Mouse (Mus musculus) limb, embryonic 12.5 days (tissue): Measurements from ENCODE around the gene Timp3. TPM values are rescaled to one million over a fixed set of nuclear protein-coding genes. Genes with fewer than 3 reads are reported as not detected.
"Not testable (repeated sequence)": the region's sequence is repeated elsewhere in the genome, so short reads cannot be mapped to it uniquely, and the experiment has no call there.

ENCODE experiments used
- ATAC-seq: fragments of 200-750 bp; cut with Nextera tagmentation; 2 replicates; pipeline ENCODE4 v1.8.0; 2017; ENCODE audit warnings: low read depth, moderate TSS enrichment; ENCODE audit not compliant: insufficient number of reproducible peaks, insufficient read depth, low FRiP score, low TSS enrichment
- H3K27ac ChIP-seq: fragments of 300-500 bp; sonication (generic); 2 replicates; pipeline ENCODE4 v1.5.1; 2016; ENCODE audit warnings: mild to moderate bottlenecking, moderate library complexity
- H3K27me3 ChIP-seq: fragments of 300-500 bp; sonication (generic); 2 replicates; pipeline ENCODE4 v1.6.1; 2016; ENCODE audit warnings: mild to moderate bottlenecking, moderate library complexity
- H3K36me3 ChIP-seq: fragments of 300-500 bp; sonication (generic); 2 replicates; pipeline ENCODE4 v1.6.1; 2016; ENCODE audit warnings: mild to moderate bottlenecking, moderate library complexity
- H3K4me1 ChIP-seq: fragments of 300-500 bp; sonication (generic); replicated peaks from 2 replicates; pipeline ENCODE4 v1.6.1; 2016
- H3K4me2 ChIP-seq: fragments of 300-500 bp; sonication (generic); 2 replicates; pipeline ENCODE4 v1.6.1; 2016; ENCODE audit warnings: mild to moderate bottlenecking, moderate library complexity
- H3K4me3 ChIP-seq: fragments of 300-500 bp; sonication (generic); replicated peaks from 2 replicates; pipeline ENCODE4 v1.5.1; 2016; ENCODE audit warnings: mild to moderate bottlenecking
- H3K9ac ChIP-seq: fragments of 300-500 bp; sonication (generic); replicated peaks from 2 replicates; pipeline ENCODE4 v1.6.1; 2016; ENCODE audit warnings: mild to moderate bottlenecking, moderate library complexity
- H3K9me3 ChIP-seq: fragments of 300-500 bp; sonication (generic); 2 replicates; pipeline ENCODE4 v1.6.1; 2016; ENCODE audit warnings: mild to moderate bottlenecking, moderate library complexity
- WGBS: fragments of 180-500 bp; shearing (Covaris S2); methylation state at CpG from one replicate; pipeline ENCODE4 v1.1.7; 2016; 5-methylcytosine and 5-hydroxymethylcytosine counted together
- polyA plus RNA-seq: library from polyadenylated mRNA; unstranded; fragments of >200 nt; fragmentation: Nextera tagmentation; extraction: Ambion mirVana; gene quantifications from 2 replicates; pipeline ENCODE4 v1.2.1, GENCODE M21; 2016

Timp3 gene
- polyA plus RNA-seq, 1 experiment from 2014 or later: 66.3 TPM

- Histone ChIP-seq H3K4me2 (no peak overlapping the region), H3K9ac (no peak overlapping the region), H3K9me3 (no peaks in the 10 kb centered on the region), H3K27me3 (no peaks in the 10 kb centered on the region), H3K4me1 (peaks cover 37% of the 10 kb centered on the region), H3K4me3 (no peak overlapping the region), H3K27ac (no peak overlapping the region), H3K36me3 (no peaks in the 10 kb centered on the region)
- no peak for ATAC-seq
Observed at GRCm38 (mm10) chr10:86371561-86371960, 71.4 kb downstream of the Timp3 start.

GRCm38 (mm10) chr10:86374061-86374460 lies 73.9 kb downstream of the Timp3 start:
- Histone ChIP-seq H3K27me3 (no peaks in the 10 kb centered on the region; the same call in 1 of the 2 replicates), H3K36me3 (no peaks in the 10 kb centered on the region), H3K9me3 (no peaks in the 10 kb centered on the region), H3K4me1 (peaks cover 22% of the 10 kb centered on the region), H3K4me3 (no peak overlapping the region), H3K9ac (no peak overlapping the region), H3K27ac (no peak overlapping the region), H3K4me2 (no peak overlapping the region)
- ATAC-seq: no peak
- WGBS: 91% methylated on average over 2 of the region's 2 CpGs

GRCm38 (mm10) chr10:86375903-86376302 lies 75.7 kb downstream of the Timp3 start:
- H3K9ac ChIP-seq: no peak overlapping the region; the same call in 1 of the 2 replicates
- 76% methylated on average over 11 of the region's 11 CpGs for WGBS
- no peaks in the 10 kb centered on the region for H3K9me3 ChIP-seq
- no peak overlapping the region for H3K4me3 ChIP-seq
- H3K36me3 ChIP-seq: no peaks in the 10 kb centered on the region
- no peak overlapping the region for H3K27ac ChIP-seq
- no peak for ATAC-seq
- H3K27me3 ChIP-seq: no peaks in the 10 kb centered on the region; the same call in 1 of the 2 replicates
- H3K4me2 ChIP-seq: no peak overlapping the region
- H3K4me1 ChIP-seq: peaks cover 12% of the 10 kb centered on the region; the same call in 1 of the 2 replicates

GRCm38 (mm10) chr10:86376392-86377185 lies 76.4 kb downstream of the Timp3 start:
- peak; percentile 79; the same call in 1 of the 2 replicates for ATAC-seq
- Histone ChIP-seq H3K4me1 (peaks cover 16% of the 10 kb centered on the region; the same call in 1 of the 2 replicates), H3K4me2 (no peak overlapping the region), H3K4me3 (no peak overlapping the region), H3K27ac (no peak overlapping the region), H3K36me3 (no peaks in the 10 kb centered on the region), H3K9ac (no peak overlapping the region), H3K27me3 (no peaks in the 10 kb centered on the region; the same call in 1 of the 2 replicates), H3K9me3 (no peaks in the 10 kb centered on the region)
- 64% methylated on average over 8 of the region's 8 CpGs for WGBS

- H3K4me3 ChIP-seq, H3K9me3 ChIP-seq, H3K4me2 ChIP-seq, H3K27me3 ChIP-seq, ATAC-seq, H3K36me3 ChIP-seq, H3K9ac ChIP-seq, H3K27ac ChIP-seq: not testable (repeated sequence)
- WGBS: 87% methylated on average over 2 of the region's 2 CpGs
- peaks cover 14% of the 10 kb centered on the region; the same call in 1 of the 2 replicates for H3K4me1 ChIP-seq
Observed at GRCm38 (mm10) chr10:86378803-86379202, 78.6 kb downstream of the Timp3 start.

GRCm38 (mm10) chr10:86380626-86381025 lies 80.5 kb downstream of the Timp3 start:
- Histone ChIP-seq H3K36me3 (no peaks in the 10 kb centered on the region), H3K4me3 (no peak overlapping the region), H3K4me2 (no peak overlapping the region), H3K9ac (no peak overlapping the region), H3K9me3 (no peaks in the 10 kb centered on the region), H3K4me1 (peaks cover 18% of the 10 kb centered on the region), H3K27ac (no peak overlapping the region), H3K27me3 (no peaks in the 10 kb centered on the region; the same call in 1 of the 2 replicates)
- ATAC-seq: no peak
- WGBS: 17% methylated on average over 2 of the region's 2 CpGs

GRCm38 (mm10) chr10:86381150-86381921 lies 81.2 kb downstream of the Timp3 start:
- H3K4me3 ChIP-seq: no peak overlapping the region
- WGBS: 42% methylated on average over 9 of the region's 9 CpGs
- no peaks in the 10 kb centered on the region for H3K9me3 ChIP-seq
- no peak overlapping the region for H3K4me2 ChIP-seq
- H3K27ac ChIP-seq: no peak overlapping the region
- H3K27me3 ChIP-seq: no peaks in the 10 kb centered on the region; the same call in 1 of the 2 replicates
- H3K9ac ChIP-seq: no peak overlapping the region
- peaks cover 17% of the 10 kb centered on the region for H3K4me1 ChIP-seq
- ATAC-seq: no peak
- no peaks in the 10 kb centered on the region for H3K36me3 ChIP-seq

- 20% methylated on average over 2 of the region's 2 CpGs for WGBS
- Histone ChIP-seq H3K4me1 (peaks cover 12% of the 10 kb centered on the region), H3K4me3 (no peak overlapping the region), H3K9me3 (no peaks in the 10 kb centered on the region), H3K9ac (no peak overlapping the region), H3K27me3 (no peaks in the 10 kb centered on the region; the same call in 1 of the 2 replicates), H3K4me2 (no peak overlapping the region), H3K36me3 (no peaks in the 10 kb centered on the region), H3K27ac (no peak overlapping the region)
- no peak for ATAC-seq
Observed at GRCm38 (mm10) chr10:86381922-86382260, 81.7 kb downstream of the Timp3 start.

GRCm38 (mm10) chr10:86384655-86385054 lies 84.5 kb downstream of the Timp3 start:
- H3K27ac ChIP-seq: no peak overlapping the region
- no peak overlapping the region for H3K4me3 ChIP-seq
- WGBS: 96% methylated on average over 2 of the region's 2 CpGs
- ATAC-seq: no peak
- H3K9me3 ChIP-seq: no peaks in the 10 kb centered on the region
- H3K27me3 ChIP-seq: no peaks in the 10 kb centered on the region
- peaks cover 19% of the 10 kb centered on the region for H3K4me1 ChIP-seq
- no peak overlapping the region for H3K9ac ChIP-seq
- no peak overlapping the region for H3K4me2 ChIP-seq
- H3K36me3 ChIP-seq: no peaks in the 10 kb centered on the region

- H3K27me3 ChIP-seq: no peaks in the 10 kb centered on the region
- H3K27ac ChIP-seq: no peak overlapping the region
- H3K36me3 ChIP-seq: no peaks in the 10 kb centered on the region
- no peak for ATAC-seq
- H3K4me3 ChIP-seq: no peak overlapping the region
- H3K9me3 ChIP-seq: no peaks in the 10 kb centered on the region
- 65% methylated on average over 4 of the region's 4 CpGs for WGBS
- no peak overlapping the region for H3K9ac ChIP-seq
- H3K4me2 ChIP-seq: no peak overlapping the region
- H3K4me1 ChIP-seq: peaks cover 19% of the 10 kb centered on the region
Observed at GRCm38 (mm10) chr10:86385656-86386055, 85.5 kb downstream of the Timp3 start.

- H3K4me1 ChIP-seq: peaks cover 17% of the 10 kb centered on the region
- no peak overlapping the region for H3K27ac ChIP-seq
- no peaks in the 10 kb centered on the region for H3K36me3 ChIP-seq
- no peaks in the 10 kb centered on the region for H3K27me3 ChIP-seq
- no peak overlapping the region for H3K4me2 ChIP-seq
- no peak overlapping the region for H3K9ac ChIP-seq
- no peak overlapping the region for H3K4me3 ChIP-seq
- 85% methylated on average over 4 of the region's 4 CpGs for WGBS
- no peaks in the 10 kb centered on the region for H3K9me3 ChIP-seq
- ATAC-seq: no peak
Observed at GRCm38 (mm10) chr10:86386232-86386631, 86.1 kb downstream of the Timp3 start.
